Mouse (Mus musculus) heart, adult 2 months (tissue): ENCODE measurements at regions not wholly inside any gene's neighbourhood (a gene's known extent, or its start where the extent isn't known, plus 50 kb on each side); places are given as distances from the start of the nearest gene placed in this dataset.

Source experiments
- DNase-seq, 2 experiments: peaks; one replicate each; pipeline ENCODE4 v3.0.0; 2021
- H3K27ac ChIP-seq: fragments of 200-600 bp; 2 replicates; pipeline ENCODE4 v1.8.1; 2022
- H3K27me3 ChIP-seq: fragments of 200-500 bp; 2 replicates; pipeline ENCODE4 v1.6.1; 2012; ENCODE audit warnings: mild to moderate bottlenecking, low read length, inconsistent platforms, mixed read lengths; ENCODE audit not compliant: control insufficient read depth, insufficient read depth
- H3K36me3 ChIP-seq: fragments of 200-500 bp; 2 replicates; pipeline ENCODE4 v1.6.1; 2012; ENCODE audit warnings: low read length, inconsistent platforms; ENCODE audit not compliant: control insufficient read depth, insufficient read depth
- H3K4me1 ChIP-seq: fragments of 200-500 bp; 2 replicates; pipeline ENCODE4 v1.6.1; 2011; ENCODE audit warnings: low read length; ENCODE audit not compliant: control insufficient read depth, insufficient read depth
- H3K4me3 ChIP-seq: fragments of 200-600 bp; 2 replicates; pipeline ENCODE4 v1.8.1; 2022
- H3K79me2 ChIP-seq: fragments of 200-500 bp; replicated peaks from 2 replicates; pipeline ENCODE4 v1.6.1; 2012; ENCODE audit warnings: mild to moderate bottlenecking, inconsistent platforms, low read length, moderate library complexity, mixed read lengths; ENCODE audit not compliant: control insufficient read depth, insufficient read depth
- H3K9ac ChIP-seq: fragments of 200-500 bp; 2 replicates; pipeline ENCODE4 v1.6.1; 2012; ENCODE audit warnings: low read depth, mild to moderate bottlenecking, control low read depth, inconsistent platforms, low read length, mixed read lengths
- CTCF ChIP-seq: fragments of 200-600 bp; IDR thresholded peaks from 2 replicates; pipeline ENCODE4 v1.8.1; 2022; ENCODE audit warnings: antibody characterized with exemption, mild to moderate bottlenecking, moderate library complexity
- EP300 ChIP-seq: fragments of 200-500 bp; IDR thresholded peaks from 2 replicates; pipeline ENCODE4 v1.6.1; 2011; ENCODE audit warnings: low read depth, low read length, control low read depth; ENCODE audit not compliant: insufficient read depth
- POLR2A ChIP-seq: fragments of 200-500 bp; IDR thresholded peaks from 2 replicates; pipeline ENCODE4 v1.6.1; 2011; ENCODE audit warnings: mild to moderate bottlenecking, low read depth, low read length, control low read depth; ENCODE audit not compliant: insufficient read depth
- WGBS: fragments of 180-500 bp; shearing (Covaris S2); methylation state at CpG from one replicate; pipeline ENCODE4 v1.1.7; 2018; 5-methylcytosine and 5-hydroxymethylcytosine counted together
- intact Hi-C: fragments of 180-260 bp; cut with DNase I; formaldehyde crosslinking; loops from one replicate; pipeline ENCODE4 v1.15.1; 2025

- DNase-seq: no peak
- Histone ChIP-seq H3K4me1 (peaks cover 1% of the 10 kb centered on the region; the same call in 1 of the 2 replicates), H3K79me2 (no peaks in the 10 kb centered on the region), H3K27me3 (no peaks in the 10 kb centered on the region), H3K27ac (no peak overlapping the region), H3K36me3 (no peaks in the 10 kb centered on the region), H3K9ac (no peak overlapping the region), H3K4me3 (no peak overlapping the region)
- TF ChIP-seq CTCF: no peak
- no peak for TF ChIP-seq EP300
- TF ChIP-seq POLR2A: no peak
- 92% methylated on average over 6 of the region's 6 CpGs for WGBS
- intact Hi-C loops: no loop called here
Observed at GRCm38 (mm10) chr17:4643343-4643742, 350.8 kb upstream of the Arid1b start.

GRCm38 (mm10) chr17:4648603-4649002 is 345.5 kb upstream of the Arid1b start:
- DNase-seq: no peak
- TF ChIP-seq CTCF: no peak
- TF ChIP-seq POLR2A: no peak
- TF ChIP-seq EP300: no peak
- Histone ChIP-seq H3K4me1 (no peaks in the 10 kb centered on the region), H3K27ac (no peak overlapping the region), H3K36me3 (no peaks in the 10 kb centered on the region), H3K4me3 (no peak overlapping the region), H3K27me3 (no peaks in the 10 kb centered on the region), H3K9ac (no peak overlapping the region), H3K79me2 (no peaks in the 10 kb centered on the region)
- intact Hi-C loops: no loop called here
- WGBS: 84% methylated on average over 4 of the region's 4 CpGs

DNA sequence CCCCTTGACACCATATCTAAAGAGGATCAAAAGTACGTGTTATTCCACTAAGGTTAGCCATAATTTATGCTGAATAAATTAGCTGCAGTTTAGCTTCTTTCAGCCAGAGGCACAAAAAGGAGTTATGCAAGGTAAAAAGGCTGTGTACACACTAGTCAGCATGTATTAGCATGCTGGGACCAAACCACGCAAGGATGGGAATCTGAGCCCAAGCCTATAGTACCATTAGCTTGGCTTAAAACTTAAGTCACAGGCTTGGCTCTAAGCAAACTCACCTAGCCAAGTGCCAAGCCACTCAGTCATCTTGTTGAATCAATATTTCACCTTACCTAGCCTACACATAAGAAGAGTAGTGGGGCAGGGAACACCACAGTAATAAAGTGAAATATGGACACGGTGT is 339.9 kb upstream of the Arid1b start:
- Histone ChIP-seq H3K9ac (no peak overlapping the region), H3K27ac (no peak overlapping the region), H3K27me3 (no peaks in the 10 kb centered on the region), H3K79me2 (no peaks in the 10 kb centered on the region), H3K4me1 (no peaks in the 10 kb centered on the region), H3K4me3 (no peak overlapping the region), H3K36me3 (no peaks in the 10 kb centered on the region)
- whole genome bisulfite sequencing: 87% methylated on average over 3 of the region's 3 CpGs
- TF ChIP-seq POLR2A: no peak
- no peak for TF ChIP-seq EP300
- no peak for TF ChIP-seq CTCF
- intact Hi-C loops: no loop called here
- DNase-seq: no peak

- Histone ChIP-seq H3K36me3 (no peaks in the 10 kb centered on the region), H3K27ac (no peak overlapping the region), H3K4me3 (no peak overlapping the region), H3K4me1 (no peaks in the 10 kb centered on the region), H3K9ac (no peak overlapping the region), H3K79me2 (no peaks in the 10 kb centered on the region), H3K27me3 (no peaks in the 10 kb centered on the region)
- 88% methylated on average over 5 of the region's 5 CpGs for WGBS
- no peak for DNase-seq
- intact Hi-C loops: no loop called here
- TF ChIP-seq CTCF: no peak
- TF ChIP-seq EP300: no peak
- TF ChIP-seq POLR2A: no peak
Observed at GRCm38 (mm10) chr17:4661996-4662395, 332.1 kb upstream of the Arid1b start.

DNA sequence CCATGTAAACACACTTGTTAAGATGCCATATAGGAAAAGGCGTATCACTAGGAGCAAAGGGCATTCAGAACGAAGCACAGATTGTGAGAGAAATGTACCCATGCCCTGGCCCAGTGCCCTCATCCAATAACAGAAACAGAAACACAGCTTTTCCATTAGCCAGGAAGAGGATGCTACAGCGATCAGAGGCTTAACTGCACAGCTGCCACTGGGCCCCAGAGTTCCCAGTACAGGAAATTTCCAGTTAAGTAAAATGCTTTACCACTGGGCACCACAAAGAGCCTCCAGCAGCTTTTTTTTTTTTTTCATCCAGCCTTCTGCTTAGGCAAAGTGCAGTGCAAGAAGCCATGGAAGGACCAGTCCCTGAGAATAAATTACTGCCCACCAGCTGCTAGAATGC is 325.6 kb upstream of the Arid1b start:
- 73% methylated on average over 3 of the region's 3 CpGs for WGBS
- intact Hi-C loops: no loop called here

DNA sequence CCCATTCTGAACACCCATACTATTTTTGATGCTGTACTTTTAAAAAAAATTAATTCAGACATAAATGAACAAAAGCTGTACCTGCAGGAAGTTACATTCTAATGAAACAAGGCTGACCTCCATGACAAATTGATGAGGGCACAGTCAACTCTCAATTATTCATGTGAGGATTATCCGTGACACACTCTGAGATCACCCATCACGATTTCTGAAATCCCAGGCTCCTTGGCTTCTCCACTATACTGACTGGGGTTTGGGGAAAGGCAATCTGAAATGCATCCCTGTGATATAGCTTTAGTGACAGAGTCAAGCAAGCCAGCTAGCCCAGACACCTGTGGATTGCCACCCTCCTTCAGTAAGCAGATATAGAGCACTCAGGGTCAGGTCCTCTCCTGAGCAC is 320.9 kb upstream of the Arid1b start:
- Histone ChIP-seq H3K4me1 (no peaks in the 10 kb centered on the region), H3K79me2 (no peaks in the 10 kb centered on the region), H3K4me3 (no peak overlapping the region), H3K27me3 (no peaks in the 10 kb centered on the region), H3K27ac (no peak overlapping the region), H3K9ac (no peak overlapping the region), H3K36me3 (no peaks in the 10 kb centered on the region)
- TF ChIP-seq EP300: no peak
- no peak for TF ChIP-seq CTCF
- TF ChIP-seq POLR2A: no peak
- 99% methylated on average over 2 of the region's 2 CpGs for WGBS
- intact Hi-C loops: no loop called here
- no peak for DNase-seq

More for the DNA sequence above, 325.6 kb upstream of the Arid1b start:
- H3K4me1 ChIP-seq: no peaks in the 10 kb centered on the region
- TF ChIP-seq EP300: no peak
- no peak for TF ChIP-seq POLR2A
- TF ChIP-seq CTCF: no peak
- H3K4me3 ChIP-seq: no peak overlapping the region
- no peaks in the 10 kb centered on the region for H3K79me2 ChIP-seq
- DNase-seq: no peak
- no peak overlapping the region for H3K9ac ChIP-seq
- no peaks in the 10 kb centered on the region for H3K27me3 ChIP-seq
- no peak overlapping the region for H3K27ac ChIP-seq
- H3K36me3 ChIP-seq: no peaks in the 10 kb centered on the region

GRCm38 (mm10) chr17:4706421-4706820 is 287.7 kb upstream of the Arid1b start:
- intact Hi-C loops: no loop called here
- H3K27me3 ChIP-seq: no peaks in the 10 kb centered on the region
- no peaks in the 10 kb centered on the region for H3K79me2 ChIP-seq
- H3K27ac ChIP-seq: no peak overlapping the region
- no peak for TF ChIP-seq CTCF
- no peak for TF ChIP-seq EP300
- no peak for TF ChIP-seq POLR2A
- no peak overlapping the region for H3K9ac ChIP-seq
- H3K36me3 ChIP-seq: no peaks in the 10 kb centered on the region
- no peaks in the 10 kb centered on the region for H3K4me1 ChIP-seq
- 85% methylated on average over 1 of the region's 1 CpGs for WGBS
- H3K4me3 ChIP-seq: no peak overlapping the region
- no peak for DNase-seq
